Mouse (Mus musculus): Measurements from ENCODE around the gene Caskin2.
A peak's percentile ranks its signal among the peaks of the same experiment; 100 is the strongest.

Gene Caskin2

DNA sequence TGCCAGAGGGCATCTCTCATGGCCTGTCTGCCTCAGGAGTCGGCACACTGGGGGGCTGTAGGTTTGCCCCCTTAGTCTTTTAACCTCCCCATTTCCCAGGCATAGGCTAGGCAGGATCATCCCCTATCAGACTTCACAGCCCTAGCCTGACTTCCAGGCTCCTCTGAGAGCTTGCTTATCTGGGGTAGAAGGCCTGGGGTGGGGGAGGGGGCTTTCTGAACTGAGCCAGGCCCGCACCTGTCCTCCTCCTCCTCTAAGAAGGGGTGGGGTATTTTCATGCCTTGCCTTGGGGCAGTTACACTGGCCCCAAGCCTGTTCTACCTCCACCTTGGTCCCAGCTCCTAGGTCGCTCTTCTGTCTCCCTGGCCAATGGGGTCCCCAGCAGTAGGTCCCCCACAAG, 18.1 kb upstream of the Caskin2 start:
- DNase-seq (ENCODE audit: low spot score in 2 of 2), result no peak

DNA sequence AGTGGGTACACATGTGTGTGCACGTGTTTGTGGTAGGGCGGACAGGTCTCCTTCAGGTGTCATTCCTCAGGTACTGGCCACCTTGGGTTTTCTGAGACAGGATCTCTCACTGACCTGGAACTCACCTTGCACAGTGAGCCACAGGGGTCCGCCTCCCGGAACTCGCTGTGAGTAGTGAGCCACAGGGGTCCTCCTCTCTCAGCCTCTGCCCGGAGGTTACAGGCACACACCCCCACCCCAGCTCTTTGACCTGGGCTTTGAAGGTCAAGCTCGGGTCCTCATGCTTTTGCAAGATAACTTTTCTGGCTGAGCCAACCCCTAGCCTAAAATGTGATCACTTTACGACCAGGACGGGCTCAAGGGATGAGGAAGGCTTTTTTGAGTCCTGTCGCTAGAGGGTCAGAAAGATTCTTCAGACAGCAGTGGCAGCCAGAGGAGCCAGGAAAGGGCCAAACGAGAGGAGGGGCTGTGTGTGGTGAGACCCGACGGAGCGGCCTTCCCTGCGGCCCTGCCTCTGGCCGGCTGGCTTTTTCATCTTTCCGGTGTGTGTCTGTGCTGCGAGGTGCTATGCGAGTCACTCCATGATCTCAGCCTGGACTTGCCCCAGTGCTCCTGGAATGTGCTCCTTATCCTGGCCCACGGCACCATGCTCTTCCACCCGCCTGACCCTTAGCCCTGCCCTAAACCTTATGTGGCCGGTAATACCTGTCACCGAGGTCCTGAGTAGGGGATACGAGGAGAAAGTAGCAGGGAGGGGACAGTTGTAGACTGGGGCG, 17.3 kb upstream of the Caskin2 start:
- no peak for DNase-seq (ENCODE audit: low spot score in 2 of 2)

DNA sequence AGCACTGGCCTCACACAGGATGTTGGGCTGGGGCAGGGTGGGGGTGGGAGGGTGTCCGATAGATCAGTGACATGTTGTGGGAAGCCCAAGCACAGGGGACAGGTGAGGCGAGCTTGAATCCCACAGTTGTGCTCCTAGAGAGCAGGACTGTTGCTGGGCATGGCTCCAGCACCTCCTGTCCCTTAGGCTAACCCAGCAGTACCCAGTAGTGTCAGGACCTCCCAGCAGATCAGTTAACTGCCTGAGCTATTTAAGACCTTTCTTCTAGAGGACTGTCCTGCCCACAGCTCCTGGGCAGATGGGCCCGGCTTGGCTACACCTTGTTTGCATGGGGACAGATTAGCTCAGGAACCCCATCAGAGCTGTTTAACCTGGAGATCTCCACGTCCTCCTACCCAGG, 15.6 kb upstream of the Caskin2 start:
- DNase-seq (ENCODE audit: low spot score in 2 of 2), result no peak

DNA sequence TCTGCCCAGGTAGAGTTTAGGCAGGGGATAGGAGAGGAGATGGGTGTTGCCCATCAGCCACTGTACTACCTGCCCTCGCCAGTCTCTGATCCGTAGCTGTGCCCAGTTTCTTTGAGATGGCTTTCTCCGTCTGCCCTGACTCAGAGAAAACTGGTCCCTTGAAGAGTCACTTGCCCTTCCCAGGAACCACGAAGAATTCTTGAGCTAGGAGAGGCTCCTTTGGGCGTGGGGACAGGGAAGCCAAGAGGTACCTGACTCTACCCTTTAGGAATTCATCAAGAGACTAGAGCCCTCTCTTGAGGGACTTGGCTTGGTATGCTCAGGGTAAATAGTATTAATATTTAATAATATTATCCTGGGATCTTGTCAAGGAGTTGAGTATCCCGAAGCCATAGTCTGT, 14.2 kb upstream of the Caskin2 start:
- no peak for DNase-seq (ENCODE audit: low spot score in 2 of 2)

DNA sequence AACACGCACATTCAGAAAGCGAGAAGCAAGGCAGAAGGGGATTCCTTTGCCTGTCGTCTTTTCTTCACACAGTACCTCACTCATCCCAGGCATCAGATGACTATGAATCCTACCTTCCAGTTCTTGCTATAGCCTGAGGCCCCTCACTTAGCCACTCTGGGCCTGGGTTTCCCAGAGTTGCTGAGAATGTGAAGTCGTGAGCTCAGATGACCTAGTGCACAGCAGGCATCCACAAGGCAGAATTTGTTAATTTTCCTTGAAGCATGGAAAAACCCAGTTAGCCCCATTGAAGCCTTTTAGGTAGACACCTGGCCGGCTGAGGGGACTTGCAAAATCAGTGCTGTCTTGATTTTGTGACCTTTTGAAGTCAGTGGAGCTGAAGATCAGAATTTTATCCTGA, 13.0 kb upstream of the Caskin2 start:
- no peak for DNase-seq (ENCODE audit: low spot score in 2 of 2)

DNA sequence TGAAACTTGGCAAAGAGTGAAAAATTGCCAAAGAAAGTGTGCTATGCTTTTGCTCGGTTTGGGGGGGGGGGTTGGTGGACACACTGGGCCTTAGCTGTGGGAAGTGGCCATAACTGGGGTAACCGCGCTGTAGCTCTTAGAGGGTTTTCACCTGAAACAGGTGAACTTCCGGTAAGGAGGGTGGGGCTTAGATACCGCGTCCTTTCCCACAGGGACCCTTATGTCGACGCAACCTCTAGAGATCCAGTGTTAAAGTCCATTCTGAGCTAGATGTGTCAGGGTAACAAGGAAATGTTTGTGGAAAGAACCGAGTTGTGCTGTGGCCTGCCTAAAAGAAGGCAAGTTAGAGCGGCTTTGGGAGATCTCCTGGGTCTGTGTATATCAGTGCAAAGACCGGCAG, 11.4 kb upstream of the Caskin2 start:
- no peak for DNase-seq (ENCODE audit: low spot score in 2 of 2)

DNA sequence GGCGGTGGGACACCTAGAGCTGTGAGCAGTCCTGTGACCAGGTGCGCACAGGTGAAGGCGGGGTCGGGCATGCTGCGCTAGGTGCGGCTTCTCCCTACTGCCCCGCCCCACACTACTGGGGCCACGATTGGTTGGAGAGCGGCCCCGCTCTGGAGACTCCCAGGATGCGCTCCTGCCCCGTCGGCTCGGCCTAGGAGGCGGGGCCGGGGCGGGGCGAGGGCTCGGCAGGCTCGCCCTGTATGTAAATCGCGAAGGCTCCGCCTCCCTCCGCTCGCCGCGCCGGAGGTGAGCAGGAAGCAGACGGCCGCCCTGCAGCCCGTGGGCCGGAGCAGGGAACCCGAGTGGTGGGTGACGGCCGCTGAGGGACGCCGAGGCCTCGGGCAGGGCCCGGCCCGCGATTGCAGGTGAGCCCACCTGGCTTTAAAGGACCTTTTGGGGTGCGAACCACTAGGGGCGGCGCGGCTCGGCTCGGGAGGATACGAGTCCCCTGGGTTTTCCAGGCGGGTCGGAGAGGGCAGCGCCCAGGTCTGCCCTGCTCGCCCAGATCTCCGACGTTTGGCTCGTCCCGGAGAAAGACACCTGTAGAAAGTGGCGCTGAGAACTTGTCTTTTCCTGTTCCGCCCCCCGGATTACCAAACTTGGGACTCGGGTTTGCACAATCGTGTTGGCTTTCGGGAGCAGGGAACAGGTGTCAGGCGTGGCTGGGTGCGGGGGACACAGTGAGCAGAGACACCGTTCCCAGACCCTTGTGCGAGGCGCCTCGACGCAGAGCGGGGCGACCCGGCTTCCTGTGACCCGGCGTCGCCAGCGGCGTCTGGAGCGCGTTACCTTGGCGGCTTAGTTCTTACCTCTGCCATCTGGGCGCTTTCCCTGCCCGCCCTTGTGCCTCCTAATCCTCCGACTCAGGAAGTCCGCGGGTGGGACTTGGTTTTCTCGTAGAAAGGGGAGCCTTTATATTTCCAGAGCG, 10.6 kb upstream of the Caskin2 start, which contains the start of gene Llgl2:
Llgl2 (plus strand) TSS at position 276 of the 967 bp plus-strand sequence.
- DNase-seq (ENCODE audit: low spot score in 2 of 2), result peak; percentile 79 to 93

DNA sequence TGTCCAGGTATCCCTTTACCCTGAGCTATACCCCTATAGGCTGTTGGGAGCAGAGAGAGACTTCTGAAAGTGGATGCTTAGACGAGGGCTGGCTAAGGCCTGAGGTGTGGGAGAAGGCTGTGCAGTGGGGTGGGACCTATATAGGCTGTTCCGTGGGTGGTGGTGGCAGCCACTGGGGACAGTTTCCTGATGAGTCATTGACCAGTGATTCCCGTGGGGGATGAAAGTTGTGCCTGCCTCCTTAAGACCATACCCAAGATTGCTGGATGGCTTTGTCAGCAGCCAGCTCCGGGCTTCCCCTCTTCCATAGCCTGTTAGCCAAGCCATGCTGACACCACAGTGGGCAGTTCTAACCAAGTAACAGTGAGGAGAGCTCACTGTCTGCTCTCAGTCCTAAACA, 7.6 kb upstream of the Caskin2 start:
- DNase-seq (ENCODE audit: low spot score in 2 of 2), result no peak

DNA sequence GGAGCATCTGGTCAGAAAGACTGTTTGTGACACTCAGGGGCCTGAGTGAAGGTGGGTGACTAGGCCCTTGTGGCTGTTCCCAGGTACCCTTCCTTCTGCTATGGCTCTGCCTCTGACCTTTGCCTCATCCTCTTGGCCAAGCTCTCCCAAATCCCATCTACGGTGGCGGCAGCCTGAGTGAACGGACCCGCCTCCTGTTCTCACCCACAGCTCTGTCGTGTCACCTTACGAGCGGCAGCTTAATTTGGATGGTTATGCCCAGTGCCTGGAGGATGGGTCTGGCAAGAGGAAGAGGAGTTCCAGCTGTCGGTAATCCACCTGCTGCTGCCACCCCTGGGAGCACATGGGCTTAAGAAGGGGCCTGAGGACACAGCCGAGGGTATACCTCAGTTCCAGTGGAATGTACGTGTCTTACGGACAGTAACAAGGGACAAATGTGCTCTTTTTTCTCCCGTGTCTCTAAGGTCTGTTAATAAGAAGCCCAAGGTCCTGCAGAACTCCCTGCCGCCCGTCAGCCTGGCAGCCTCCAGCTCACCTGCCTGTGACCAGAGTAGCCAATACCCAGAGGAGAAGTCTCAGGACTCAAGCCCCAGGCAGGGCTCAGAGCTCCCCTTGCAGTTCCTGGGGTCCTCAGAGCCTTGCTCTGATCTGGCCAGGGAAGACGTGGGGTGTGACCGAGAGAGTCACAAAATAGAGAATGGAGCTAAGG, 6.6 kb upstream of the Caskin2 start:
- no peak for DNase-seq (ENCODE audit: low spot score in 2 of 2)

DNA sequence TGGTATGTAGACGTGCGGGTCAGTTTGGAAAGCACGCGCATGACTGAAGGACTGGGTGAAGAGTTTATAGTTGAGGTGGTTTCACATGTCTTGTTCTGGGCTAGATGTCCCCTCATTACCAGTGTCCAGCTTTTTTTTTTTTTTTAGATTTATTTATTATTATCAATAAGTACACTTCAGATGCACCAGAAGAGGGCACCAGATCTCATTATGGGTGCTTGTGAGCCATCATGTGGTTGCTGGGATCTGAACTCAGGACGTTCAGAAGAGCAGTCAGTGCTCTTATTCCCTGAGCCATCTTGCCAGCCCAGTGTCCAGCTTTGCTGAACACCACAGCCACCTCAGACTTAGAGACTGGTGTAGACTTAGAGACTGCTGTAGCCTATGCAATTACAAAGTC, 3.9 kb upstream of the Caskin2 start:
- DNase-seq (ENCODE audit: low spot score in 2 of 2), result no peak

DNA sequence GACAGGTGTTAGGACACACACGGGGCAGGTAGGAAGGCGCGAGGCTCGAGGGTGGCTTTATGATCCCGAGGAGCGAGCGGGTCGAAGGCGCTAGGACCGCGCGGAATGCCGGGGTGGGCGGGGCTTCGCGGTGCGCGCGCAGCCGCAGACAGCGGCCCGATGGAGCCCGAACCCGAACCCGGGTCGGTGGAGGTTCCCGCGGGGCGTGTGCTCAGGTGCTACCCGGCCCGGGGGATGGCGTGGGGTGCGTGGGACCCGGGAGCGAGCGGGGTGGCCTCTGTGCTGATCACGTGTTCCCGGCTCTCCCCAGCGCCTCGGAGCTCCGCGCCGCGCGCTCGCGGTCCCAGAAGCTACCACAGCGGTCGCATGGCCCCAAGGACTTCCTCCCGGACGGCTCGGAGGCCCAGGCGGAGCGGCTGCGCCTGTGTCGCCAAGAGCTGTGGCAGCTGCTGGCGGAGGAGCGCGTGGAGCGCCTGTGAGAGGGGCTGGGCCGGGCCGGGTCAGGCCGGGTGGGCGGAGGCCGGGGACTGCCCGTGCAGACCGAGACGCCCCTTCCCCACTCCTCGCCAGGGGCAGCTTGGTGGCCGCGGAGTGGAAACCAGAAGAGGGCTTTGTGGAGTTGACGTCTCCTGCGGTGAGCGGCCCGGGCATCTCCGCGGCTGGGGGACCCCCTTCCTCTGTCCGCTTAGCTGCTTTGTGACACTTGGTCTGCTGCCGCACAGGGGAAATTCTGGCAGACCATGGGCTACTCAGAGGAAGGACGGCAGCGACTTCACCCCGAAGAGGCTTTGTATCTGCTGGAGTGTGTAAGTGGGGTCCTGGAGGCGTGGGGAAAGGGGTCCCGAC, 1.4 kb upstream of the Caskin2 start, which contains the start of gene Tsen54:
Tsen54 (plus strand) TSS at position 120 of the 846 bp plus-strand sequence.
- peak; percentile 94 to 96 for DNase-seq (ENCODE audit: low spot score in 2 of 2)

DNA sequence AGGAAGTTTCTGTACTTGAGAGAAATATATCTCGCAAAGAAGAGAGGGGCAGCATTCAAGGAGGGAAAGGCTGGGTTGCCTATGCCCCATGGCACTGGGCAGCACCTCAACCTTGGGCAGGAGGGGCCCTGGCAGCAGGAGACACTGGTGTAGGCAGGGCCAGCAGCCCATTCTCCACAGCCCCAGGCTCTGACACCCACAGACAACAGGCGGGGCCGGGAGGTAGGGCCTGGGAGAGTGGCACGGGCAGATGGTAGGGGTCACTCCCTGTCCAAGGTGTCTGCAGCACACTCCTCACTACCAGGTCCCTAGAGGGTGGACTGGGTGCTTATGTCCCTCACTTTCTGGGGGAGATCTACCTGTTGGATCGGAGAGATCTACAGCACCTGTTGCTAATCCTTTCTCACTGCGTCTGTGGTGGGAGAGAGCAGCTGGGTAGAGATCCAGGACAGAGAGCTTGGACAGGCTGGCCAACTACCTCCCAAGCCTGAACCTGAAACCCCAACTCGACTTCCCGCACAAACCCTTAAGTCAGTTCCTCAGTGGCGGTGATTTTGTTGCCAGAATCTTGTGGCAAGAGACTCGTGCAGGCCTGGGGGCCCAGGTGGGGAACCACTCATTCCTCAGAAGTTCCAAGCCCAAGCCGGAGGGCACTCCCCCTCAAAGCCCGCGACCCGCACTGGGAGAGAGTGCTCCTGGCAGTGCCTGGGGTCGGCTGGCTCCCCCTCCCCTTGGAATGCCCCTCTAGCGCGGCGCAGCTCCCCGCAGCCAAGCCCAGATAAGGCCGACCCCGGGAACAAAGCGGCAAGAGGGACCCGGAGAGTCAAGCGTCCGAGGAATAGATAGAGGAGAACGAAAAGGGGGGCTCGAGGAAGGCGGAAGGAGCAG, 662 bp downstream of the Caskin2 start:
- peak in 1 of 2 experiments; percentile 45 for DNase-seq (ENCODE audit: low spot score in 2 of 2)

DNA sequence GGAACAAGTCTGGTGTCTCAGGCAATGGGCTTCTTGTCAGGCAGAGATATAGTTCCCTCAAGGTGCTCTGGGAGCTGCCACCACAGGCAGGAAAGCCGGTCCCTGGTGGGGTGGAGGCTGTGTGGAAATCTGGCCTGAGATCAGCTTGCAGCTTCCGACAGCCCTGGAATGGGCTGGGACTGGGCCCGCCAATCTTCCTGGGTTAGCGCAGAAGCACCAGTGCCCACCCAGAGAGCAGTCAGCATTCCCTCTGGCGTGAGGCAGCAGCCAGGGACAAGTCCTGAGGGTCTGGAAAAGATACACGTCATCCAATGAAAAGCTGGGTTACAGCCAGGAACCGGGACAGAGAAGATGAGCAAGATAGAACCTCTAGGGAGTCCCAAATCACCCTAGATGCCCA, 1.3 kb downstream of the Caskin2 start:
- no peak for DNase-seq (ENCODE audit: low spot score in 2 of 2)

DNA sequence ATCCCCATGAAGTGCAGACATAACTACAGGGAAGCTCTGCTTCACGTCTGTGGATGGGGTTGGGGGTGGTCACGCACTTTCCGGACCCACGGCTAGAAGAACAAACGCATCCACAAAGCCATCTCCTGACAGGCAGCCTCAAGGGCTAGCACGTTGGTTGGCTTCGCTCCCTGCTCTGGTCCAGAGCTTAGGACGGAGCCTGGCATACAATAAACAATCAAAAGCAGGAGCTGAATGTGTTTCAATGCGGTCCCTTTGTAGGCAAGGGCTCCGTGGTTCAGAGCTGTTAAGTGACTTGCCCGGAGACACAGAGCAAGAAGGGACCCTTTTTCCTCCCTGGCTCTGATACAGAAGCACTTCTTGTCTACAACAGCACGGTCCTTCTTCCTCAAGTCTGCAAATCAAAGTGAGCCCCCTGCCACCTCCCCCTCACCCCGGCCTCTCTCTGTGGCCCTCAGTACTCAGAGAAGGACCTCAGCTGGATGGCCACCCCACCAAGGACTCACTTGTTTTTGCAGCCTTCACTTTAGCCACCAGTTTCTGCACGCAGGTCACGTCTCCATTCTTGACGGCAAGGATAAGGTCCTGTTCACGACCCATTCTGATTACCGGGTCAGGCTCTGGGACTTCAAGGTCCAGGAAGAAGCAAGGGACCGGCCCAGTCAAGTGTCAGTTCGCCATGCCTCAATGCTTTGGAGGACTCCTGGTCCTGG, 1.9 kb downstream of the Caskin2 start:
- DNase-seq (ENCODE audit: low spot score in 2 of 2), result no peak

DNA sequence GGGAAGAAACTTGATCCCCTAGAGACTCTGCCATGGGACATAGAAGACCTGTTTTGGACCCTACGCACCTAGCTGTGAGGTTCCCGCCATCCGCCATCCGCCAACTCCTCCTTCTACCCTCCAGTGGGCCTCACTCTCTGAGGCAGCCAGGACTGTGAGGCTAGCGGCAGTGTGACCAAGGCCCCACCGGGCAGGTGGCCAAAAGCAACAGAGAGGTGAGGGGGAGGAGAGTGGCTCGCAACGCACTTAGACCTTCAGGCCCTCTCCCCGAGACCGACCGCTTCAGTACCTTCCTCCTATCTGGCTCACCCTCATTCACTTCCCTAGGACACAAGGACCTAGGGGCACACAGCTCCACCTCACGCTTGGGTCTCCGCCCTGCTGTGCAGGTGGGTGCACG, 3.1 kb downstream of the Caskin2 start:
- DNase-seq (ENCODE audit: low spot score in 2 of 2), result no peak

DNA sequence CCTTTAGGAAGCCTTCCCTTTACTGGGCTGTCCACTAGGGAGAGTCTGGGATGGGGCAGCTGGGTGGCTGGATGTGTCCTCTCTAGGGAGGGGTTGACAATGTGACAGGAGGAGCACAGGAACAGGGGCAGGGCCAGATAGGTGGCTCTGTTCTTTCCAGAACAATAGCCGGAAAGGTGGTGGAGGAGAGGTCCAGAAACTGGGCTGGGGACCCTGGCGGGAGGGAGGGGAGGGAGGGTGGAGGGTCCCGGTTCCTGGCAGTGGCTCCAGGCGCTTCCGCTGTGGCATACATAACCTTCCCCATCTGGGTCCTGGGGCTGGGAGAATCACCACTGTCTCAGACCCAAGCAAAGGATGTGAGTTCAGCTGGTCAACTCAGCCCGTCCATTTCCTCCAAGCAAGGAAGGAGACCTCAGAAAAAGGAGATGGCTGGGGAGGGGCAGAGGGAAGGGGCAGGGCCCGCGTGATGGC, 4.1 kb downstream of the Caskin2 start:
- no peak for DNase-seq (ENCODE audit: low spot score in 2 of 2)

DNA sequence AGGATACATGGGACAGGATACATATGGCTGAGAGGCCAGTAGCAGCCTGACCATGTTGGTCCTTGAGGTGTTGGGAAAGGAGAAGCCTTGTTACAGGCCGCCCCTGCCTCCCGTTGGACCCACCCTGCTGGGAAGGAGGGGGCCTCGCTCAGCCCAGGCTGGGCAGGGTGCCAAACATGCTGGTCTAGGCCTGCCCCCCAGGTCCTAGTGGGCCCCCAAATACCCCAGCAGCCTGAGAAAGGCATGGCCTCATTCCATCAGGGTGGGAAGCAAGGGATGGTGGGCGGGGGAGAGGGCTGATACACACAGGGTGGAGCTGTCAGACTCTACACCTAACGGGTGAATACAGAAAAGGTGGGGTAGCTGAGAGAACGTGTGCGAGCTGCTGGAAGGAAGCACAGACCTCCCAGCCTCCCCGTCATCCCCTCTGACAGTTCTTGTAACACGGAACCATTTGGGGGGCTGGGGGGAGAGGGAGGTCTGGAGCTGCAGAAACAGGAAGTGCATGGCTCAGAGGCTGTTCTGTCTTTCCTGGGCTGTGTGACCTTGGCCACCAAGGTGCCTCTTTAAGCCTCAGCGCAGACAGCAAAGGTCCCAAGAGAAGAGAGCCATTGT, 4.6 kb downstream of the Caskin2 start:
- no peak for DNase-seq (ENCODE audit: low spot score in 2 of 2)

DNA sequence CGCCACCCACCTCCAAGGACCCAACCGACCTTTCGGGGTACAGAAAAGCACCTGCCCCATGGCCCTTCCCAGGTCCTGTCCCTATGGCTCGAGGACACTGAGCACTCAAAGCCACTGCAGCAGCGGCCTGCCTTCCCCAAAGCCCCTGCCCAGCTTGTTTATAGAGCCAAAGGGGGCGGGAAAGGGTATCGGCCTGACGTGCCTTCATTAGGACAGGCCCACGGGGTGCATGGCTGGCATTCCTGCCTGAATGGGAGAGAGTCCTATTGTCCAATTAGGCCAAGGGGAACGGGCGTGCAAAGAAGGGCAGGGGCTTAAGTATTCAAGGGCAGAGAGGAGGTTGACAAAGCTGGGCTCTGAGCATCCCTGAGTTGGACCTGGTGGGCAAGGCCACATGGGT, 5.5 kb downstream of the Caskin2 start:
- DNase-seq (ENCODE audit: low spot score in 2 of 2), result no peak

DNA sequence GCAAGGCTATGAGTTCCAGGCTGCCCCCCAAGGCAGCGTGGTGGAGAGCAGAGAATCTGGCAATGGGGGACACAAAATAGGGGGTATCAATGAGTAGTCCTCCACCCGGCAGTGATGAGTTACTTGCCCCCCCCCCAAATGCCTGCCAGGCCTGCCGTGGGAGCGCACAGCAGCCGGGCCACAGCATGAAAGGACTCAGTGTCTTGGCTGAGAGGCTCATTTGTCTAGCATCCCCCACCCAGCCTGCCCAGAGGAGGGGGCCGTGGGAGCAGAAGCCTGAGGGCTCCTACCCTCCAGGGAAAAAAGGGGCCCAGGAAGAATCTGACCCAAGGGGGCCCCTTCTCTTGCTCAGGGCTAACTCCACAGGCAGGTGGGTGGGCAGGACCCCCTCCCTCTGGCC, 6.1 kb downstream of the Caskin2 start:
- no peak for DNase-seq (ENCODE audit: low spot score in 2 of 2)
